Mouse (Mus musculus): ENCODE measurements around the gene Lancl1. TPM values are rescaled to one million over a fixed set of nuclear protein-coding genes. Genes with fewer than 3 reads are reported as not detected.

The Lancl1 gene
- polyA plus RNA-seq, 1 experiment from 2014 or later = 177 TPM

DNA sequence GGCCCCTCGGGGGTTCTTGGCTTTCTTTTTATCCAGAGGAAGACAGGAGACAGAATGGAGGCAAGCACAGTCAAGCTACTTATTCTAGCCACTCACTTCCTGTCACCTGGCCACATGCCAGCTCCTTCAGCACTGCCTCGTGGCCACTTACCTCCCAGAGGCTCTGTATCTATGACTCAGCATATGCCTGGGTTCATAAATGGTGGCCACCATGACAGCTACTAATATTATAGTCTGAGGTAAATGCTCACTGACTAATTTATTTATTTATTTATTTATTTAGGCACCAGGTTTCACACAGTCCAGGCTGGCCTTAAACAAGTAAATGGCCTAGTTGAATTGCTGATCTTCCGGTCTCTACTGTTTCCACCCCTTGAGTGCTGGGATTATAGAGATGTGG, 35.0 kb downstream of the Lancl1 start:
- H3K9ac ChIP-seq (replicated peaks) = no peak overlapping the region
- no peaks in the 10 kb centered on the region for H3K9me3 ChIP-seq
- peaks cover 65% of the 10 kb centered on the region for H3K36me3 ChIP-seq
- no peak overlapping the region for H3K27ac ChIP-seq (replicated peaks)
- ATAC-seq (replicated peaks) = 0 out of 2 replicates have a peak, but pooled peaks have one; percentile 26
- 66% methylated on average over 3 of the region's 3 CpGs for WGBS
- no peak overlapping the region for H3K4me3 ChIP-seq
- H3K27me3 ChIP-seq = no peaks in the 10 kb centered on the region
- H3K4me1 ChIP-seq = no peaks in the 10 kb centered on the region
- H3K4me2 ChIP-seq (replicated peaks) = no peak overlapping the region

DNA sequence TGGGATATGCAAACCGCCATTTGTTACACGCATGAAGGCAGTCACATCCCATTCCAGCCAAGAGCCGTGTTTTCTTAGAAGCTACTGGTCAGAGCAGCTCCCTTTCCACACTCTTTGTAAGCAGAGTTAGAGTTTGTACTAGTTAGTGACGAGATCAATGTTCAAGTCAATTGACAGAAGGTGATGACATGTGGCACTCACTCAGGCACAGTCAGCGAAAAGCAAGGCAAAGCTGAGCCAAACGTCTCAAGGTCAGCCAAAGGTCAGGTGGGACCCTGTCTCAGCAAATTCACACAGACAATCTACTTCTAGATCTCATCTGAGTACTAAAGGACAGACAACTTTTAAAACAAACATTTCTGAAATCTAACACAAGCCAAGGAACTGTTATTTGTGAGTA, 36.4 kb downstream of the Lancl1 start:
- Histone ChIP-seq H3K4me2 (replicated peaks) (no peak overlapping the region), H3K9ac (replicated peaks) (no peak overlapping the region), H3K27me3 (no peaks in the 10 kb centered on the region), H3K36me3 (peaks cover 53% of the 10 kb centered on the region), H3K27ac (replicated peaks) (no peak overlapping the region), H3K4me1 (no peaks in the 10 kb centered on the region), H3K4me3 (no peak overlapping the region), H3K9me3 (no peaks in the 10 kb centered on the region)
- 88% methylated on average over 6 of the region's 6 CpGs for WGBS
- no peak for ATAC-seq (replicated peaks)

DNA sequence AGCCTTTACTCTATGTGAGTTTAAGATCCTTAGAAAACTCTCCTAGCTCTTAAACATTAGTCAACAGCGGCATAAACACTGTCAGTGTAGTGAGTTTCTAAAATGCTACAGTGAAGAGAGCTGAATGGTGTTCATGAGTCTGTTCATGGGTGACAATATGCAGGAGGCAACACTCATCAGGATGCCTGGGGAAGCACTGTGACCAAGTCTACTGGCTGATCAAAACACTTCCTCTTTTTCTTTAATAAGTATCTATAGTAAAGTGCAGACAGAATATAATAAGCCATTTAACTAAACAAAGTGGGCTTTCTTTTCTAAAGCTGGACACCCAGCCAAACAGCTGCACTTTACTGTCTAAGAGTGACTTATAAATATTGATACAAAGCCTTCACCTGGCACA, 37.3 kb downstream of the Lancl1 start:
- H3K4me1 ChIP-seq = no peaks in the 10 kb centered on the region
- H3K4me2 ChIP-seq (replicated peaks) = no peak overlapping the region
- H3K27me3 ChIP-seq = no peaks in the 10 kb centered on the region
- no peak overlapping the region for H3K9ac ChIP-seq (replicated peaks)
- H3K9me3 ChIP-seq = no peaks in the 10 kb centered on the region
- WGBS = 86% methylated on average over 1 of the region's 1 CpGs
- no peak overlapping the region for H3K4me3 ChIP-seq
- H3K27ac ChIP-seq (replicated peaks) = no peak overlapping the region
- ATAC-seq (replicated peaks) = no peak
- H3K36me3 ChIP-seq = peaks cover 47% of the 10 kb centered on the region

DNA sequence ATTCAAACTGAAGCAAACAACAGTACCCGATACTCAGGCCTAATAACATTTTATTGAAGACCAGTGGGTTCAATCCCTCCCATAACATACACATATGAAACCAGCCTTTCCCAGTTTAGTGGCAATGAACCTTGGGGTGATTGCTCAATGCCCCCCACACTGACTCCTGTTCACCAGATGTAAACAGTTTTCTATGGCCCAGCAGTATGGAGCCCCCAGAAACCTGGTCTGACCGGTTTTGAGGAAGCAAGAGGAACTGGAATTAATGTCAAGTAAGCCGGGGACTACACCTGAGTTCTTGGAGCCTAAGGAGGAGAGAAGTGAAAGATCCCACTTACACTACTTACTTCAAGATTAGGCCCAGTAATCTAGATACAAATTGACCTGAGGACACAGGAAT, 38.2 kb downstream of the Lancl1 start:
- H3K9me3 ChIP-seq = no peaks in the 10 kb centered on the region
- no peak for ATAC-seq (replicated peaks)
- peaks cover 38% of the 10 kb centered on the region for H3K36me3 ChIP-seq
- no peak overlapping the region for H3K4me2 ChIP-seq (replicated peaks)
- H3K27me3 ChIP-seq = no peaks in the 10 kb centered on the region
- H3K4me1 ChIP-seq = no peaks in the 10 kb centered on the region
- no peak overlapping the region for H3K9ac ChIP-seq (replicated peaks)
- H3K27ac ChIP-seq (replicated peaks) = no peak overlapping the region
- H3K4me3 ChIP-seq = no peak overlapping the region
- WGBS = 90% methylated on average over 3 of the region's 3 CpGs

DNA sequence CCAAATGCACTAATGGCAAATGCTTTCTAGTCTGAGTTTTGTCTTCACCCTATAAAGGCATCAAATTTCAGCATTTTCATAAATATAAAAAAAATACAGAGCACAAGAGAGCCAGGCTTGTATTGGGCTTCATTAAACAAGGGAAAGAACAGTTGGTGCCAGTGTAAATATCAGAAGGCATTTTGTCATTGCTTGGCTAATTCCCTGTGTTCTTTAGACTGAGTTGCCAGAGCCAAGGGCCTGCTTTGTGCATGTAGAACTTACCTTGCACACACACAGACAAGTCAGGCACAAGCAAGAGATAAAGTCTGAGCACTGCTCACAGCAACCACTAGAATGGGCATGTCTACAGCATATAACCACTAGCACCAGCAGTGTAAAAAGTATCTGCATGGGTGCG, 40.1 kb downstream of the Lancl1 start:
- H3K36me3 ChIP-seq = peaks cover 20% of the 10 kb centered on the region
- no peaks in the 10 kb centered on the region for H3K9me3 ChIP-seq
- H3K4me1 ChIP-seq = no peaks in the 10 kb centered on the region
- no peak overlapping the region for H3K4me3 ChIP-seq
- H3K27me3 ChIP-seq = no peaks in the 10 kb centered on the region
- ATAC-seq (replicated peaks) = peak; percentile 30
- no peak overlapping the region for H3K27ac ChIP-seq (replicated peaks)
- no peak overlapping the region for H3K4me2 ChIP-seq (replicated peaks)
- whole genome bisulfite sequencing = 74% methylated on average over 1 of the region's 1 CpGs
- H3K9ac ChIP-seq (replicated peaks) = no peak overlapping the region

DNA sequence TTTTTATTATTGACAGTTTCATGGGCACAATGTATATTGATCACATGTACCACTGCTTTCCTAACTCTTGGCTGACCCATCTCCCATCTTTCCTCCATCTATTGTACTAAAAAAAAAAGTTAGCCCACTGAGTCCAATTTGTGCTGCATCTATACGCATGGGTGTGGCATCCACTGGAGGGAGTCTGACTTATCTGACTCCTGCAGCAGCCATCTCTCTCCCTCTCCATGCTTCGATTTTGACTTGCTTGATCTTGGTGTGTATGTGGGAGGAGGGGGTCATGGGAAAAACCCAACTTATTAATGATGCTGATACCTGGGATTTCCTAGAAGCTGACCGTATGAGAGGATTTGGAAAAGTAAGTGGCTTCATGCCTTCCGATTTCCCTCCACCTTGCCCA, 40.5 kb downstream of the Lancl1 start:
- H3K4me3 ChIP-seq = no peak overlapping the region
- WGBS = 95% methylated on average over 4 of the region's 4 CpGs

DNA sequence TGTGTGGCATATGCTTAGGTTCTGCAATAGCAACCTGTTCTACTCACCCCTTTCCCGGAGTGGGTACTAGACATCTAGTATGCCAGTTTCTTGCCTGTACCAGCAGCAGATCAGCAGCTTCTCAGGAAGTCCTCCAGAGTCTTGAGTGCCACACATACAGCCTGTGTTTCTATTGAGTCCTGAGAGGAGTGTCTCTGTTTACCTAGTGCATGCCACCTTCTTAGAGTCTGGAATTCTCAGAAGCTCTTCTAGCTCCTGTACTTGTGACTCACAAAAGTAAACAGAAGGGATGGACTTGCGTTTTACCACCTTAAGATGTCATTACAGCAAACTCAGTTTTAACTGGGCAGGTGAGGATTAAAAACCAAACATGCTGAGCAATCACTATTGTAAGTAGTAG, 41.9 kb downstream of the Lancl1 start:
- Histone ChIP-seq H3K9ac (replicated peaks) (no peak overlapping the region), H3K27me3 (no peaks in the 10 kb centered on the region), H3K4me3 (no peak overlapping the region), H3K36me3 (peaks cover 2% of the 10 kb centered on the region; the same call in 1 of the 2 replicates), H3K4me1 (no peaks in the 10 kb centered on the region), H3K27ac (replicated peaks) (no peak overlapping the region), H3K4me2 (replicated peaks) (no peak overlapping the region), H3K9me3 (no peaks in the 10 kb centered on the region)
- 91% methylated on average over 2 of the region's 2 CpGs for WGBS
- no peak for ATAC-seq (replicated peaks)

More for the DNA sequence above, 40.5 kb downstream of the Lancl1 start:
- Histone ChIP-seq H3K27ac (replicated peaks) (no peak overlapping the region), H3K27me3 (no peaks in the 10 kb centered on the region), H3K4me2 (replicated peaks) (no peak overlapping the region), H3K4me1 (no peaks in the 10 kb centered on the region), H3K36me3 (peaks cover 16% of the 10 kb centered on the region), H3K9me3 (no peaks in the 10 kb centered on the region), H3K9ac (replicated peaks) (no peak overlapping the region)
- no peak for ATAC-seq (replicated peaks)

DNA sequence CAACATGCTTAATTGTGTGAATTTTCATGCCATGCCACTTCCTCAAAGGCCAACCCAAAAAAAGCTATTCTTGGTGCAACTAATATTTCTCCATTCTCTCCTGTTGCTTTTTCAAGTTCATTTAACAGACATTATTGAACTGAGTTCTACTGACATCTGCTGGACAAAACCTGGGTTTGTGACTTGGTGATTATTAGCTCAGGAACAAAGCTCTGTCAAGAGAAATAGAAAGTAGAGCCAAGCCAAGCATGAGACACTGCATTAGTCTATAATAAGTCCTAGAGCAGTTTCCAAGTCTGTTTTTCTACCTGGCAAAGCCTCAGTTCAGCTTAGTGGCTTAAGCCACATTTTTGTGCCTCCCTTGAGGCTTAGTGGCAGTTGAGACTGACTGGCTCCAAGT, 45.9 kb downstream of the Lancl1 start:
- no peak for ATAC-seq (replicated peaks)
- Histone ChIP-seq H3K4me3 (no peak overlapping the region), H3K27me3 (no peaks in the 10 kb centered on the region), H3K27ac (replicated peaks) (no peak overlapping the region), H3K4me2 (replicated peaks) (no peak overlapping the region), H3K9me3 (no peaks in the 10 kb centered on the region), H3K4me1 (no peaks in the 10 kb centered on the region), H3K9ac (replicated peaks) (no peak overlapping the region), H3K36me3 (no peaks in the 10 kb centered on the region)

DNA sequence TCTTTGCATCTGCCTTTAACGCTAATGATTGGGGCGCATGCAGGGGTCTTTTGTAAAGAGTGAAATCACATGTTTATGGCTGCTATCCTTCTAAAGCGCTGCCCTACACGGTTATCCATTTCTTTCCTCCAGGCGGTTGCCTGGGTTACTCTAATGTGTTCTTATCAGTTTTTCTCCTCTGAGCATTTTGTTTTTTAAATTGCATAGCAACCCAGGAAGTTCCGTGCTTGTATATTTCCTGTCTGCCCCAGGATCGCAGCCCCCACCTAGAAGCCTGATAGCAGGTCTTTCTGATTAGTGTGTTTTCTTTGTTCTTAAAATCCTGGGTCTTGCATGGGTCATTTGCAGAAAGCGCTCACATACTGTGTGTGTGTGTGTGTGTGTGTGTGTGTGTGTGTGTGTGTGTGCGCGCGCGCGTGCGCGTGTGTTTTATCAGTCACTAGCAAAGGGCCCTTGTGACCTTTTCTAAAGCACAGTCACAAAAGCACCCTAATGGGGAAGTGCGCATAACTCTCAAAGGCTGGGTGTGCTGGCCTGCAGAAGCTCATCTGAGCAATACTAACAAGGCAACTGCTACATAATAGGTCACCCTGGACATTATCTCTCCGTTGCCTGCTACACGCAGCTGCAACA, 51.0 kb downstream of the Lancl1 start:
- Histone ChIP-seq H3K4me3 (no peak overlapping the region), H3K27ac (replicated peaks) (no peak overlapping the region), H3K4me1 (0 out of 2 replicates have a peak, but pooled peaks cover 3% of the 10 kb centered on the region), H3K36me3 (no peaks in the 10 kb centered on the region), H3K9ac (replicated peaks) (no peak overlapping the region), H3K27me3 (no peaks in the 10 kb centered on the region), H3K4me2 (replicated peaks) (no peak overlapping the region), H3K9me3 (no peaks in the 10 kb centered on the region)
- ATAC-seq (replicated peaks) = 0 out of 2 replicates have a peak, but pooled peaks have one; percentile 35
- 77% methylated on average over 18 of the region's 18 CpGs for WGBS

DNA sequence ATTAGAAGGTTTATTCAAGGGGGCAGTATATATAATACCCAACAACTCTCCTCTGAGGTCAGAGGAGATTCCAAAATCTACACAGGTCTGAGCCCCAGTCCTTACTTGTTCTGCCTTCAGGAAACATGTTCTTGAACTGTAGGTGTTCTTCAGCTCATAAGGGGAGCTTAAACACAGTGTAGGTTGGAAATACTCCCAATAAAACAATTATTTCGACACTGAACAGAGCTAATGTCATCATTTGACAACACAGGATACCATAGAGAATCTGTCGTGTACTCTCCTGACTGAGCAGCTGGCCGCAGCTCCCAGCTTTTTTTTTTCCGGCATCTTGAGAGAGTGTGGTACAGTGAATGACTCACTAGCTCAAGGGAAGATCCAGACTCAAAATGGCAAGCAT, 52.8 kb downstream of the Lancl1 start:
- ATAC-seq (replicated peaks) = no peak
- WGBS = 85% methylated on average over 4 of the region's 4 CpGs

DNA sequence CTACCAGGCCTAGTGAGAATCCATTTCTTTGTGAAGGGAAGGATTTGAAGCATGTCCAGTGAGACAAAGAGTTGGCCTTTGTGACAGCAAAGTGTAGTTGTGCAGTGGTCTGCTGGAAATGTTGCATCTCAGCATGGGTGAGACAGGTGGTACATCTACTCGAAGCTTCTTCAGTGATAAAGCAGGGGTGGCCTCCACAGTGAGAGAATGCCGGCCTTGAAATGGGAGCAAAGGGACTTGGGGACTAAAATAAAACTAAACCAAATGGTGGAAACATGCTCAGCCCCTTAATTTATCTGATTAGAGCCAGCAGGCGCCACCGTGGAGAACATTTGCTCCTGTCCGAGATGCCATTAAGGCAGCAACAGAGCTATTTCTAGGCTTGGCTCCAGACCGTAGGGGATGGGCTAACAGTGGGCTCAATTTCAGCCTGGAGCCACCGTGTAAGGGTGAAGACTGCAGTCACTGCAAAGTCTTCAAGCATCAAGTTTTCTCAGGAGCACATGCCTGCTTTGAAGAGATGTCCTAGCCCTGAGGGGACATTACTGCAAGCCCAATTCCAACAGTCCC, 53.5 kb downstream of the Lancl1 start:
- no peaks in the 10 kb centered on the region for H3K9me3 ChIP-seq
- H3K27me3 ChIP-seq = no peaks in the 10 kb centered on the region
- no peak overlapping the region for H3K4me3 ChIP-seq
- no peak overlapping the region for H3K27ac ChIP-seq (replicated peaks)
- H3K9ac ChIP-seq (replicated peaks) = no peak overlapping the region
- H3K36me3 ChIP-seq = no peaks in the 10 kb centered on the region
- WGBS = 84% methylated on average over 7 of the region's 7 CpGs
- H3K4me2 ChIP-seq (replicated peaks) = no peak overlapping the region
- H3K4me1 ChIP-seq = 0 out of 2 replicates have a peak, but pooled peaks cover 3% of the 10 kb centered on the region
- no peak for ATAC-seq (replicated peaks)

More for the DNA sequence above, 52.8 kb downstream of the Lancl1 start:
- Histone ChIP-seq H3K27ac (replicated peaks) (no peak overlapping the region), H3K9ac (replicated peaks) (no peak overlapping the region), H3K36me3 (no peaks in the 10 kb centered on the region), H3K9me3 (no peaks in the 10 kb centered on the region), H3K27me3 (no peaks in the 10 kb centered on the region), H3K4me2 (replicated peaks) (no peak overlapping the region), H3K4me3 (no peak overlapping the region), H3K4me1 (0 out of 2 replicates have a peak, but pooled peaks cover 3% of the 10 kb centered on the region)

DNA sequence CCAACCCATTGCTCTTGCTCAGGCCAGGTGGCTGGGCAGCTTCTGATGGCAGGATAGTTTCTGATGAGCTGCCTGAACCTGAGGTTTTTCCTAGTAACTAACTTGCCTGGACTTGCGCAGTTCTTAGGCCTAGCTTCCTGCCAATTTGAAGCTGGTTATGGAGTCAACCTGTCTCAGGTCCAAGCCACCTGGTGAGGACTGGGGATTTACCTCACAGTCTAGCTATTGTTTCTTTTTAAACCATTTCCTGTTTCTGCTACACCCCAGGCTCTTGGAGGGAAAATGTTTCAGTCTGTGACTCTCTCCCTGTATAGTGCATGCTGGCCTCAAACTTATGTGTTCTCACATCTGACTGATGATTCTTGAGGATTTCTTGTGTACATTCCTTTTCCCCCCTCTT, 58.5 kb downstream of the Lancl1 start:
- H3K36me3 ChIP-seq = no peaks in the 10 kb centered on the region
- 100% methylated on average over 1 of the region's 1 CpGs for WGBS
- H3K4me2 ChIP-seq (replicated peaks) = no peak overlapping the region
- H3K4me1 ChIP-seq = no peaks in the 10 kb centered on the region
- ATAC-seq (replicated peaks) = no peak
- no peaks in the 10 kb centered on the region for H3K27me3 ChIP-seq
- H3K27ac ChIP-seq (replicated peaks) = no peak overlapping the region
- H3K4me3 ChIP-seq = no peak overlapping the region
- no peak overlapping the region for H3K9ac ChIP-seq (replicated peaks)
- no peaks in the 10 kb centered on the region for H3K9me3 ChIP-seq

DNA sequence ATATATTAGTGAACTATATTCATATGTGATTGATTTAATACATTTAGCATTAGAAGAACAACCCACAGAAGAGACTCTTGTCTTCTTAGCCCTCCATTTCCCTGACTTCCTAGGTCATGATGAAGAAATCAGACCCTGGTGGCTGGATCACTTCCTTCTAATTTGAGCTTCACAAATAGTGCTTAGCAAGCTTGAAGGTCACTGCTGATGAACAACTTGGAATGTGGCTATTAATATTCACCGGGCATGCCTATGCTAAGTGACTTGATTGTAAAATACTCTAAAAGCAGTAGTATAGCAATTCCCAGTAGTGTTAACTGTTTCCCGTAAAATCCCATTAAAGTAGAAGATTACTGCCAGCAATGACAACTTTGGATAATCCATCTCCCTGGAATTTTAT, 63.2 kb downstream of the Lancl1 start:
- whole genome bisulfite sequencing = 85% methylated on average over 2 of the region's 2 CpGs
- Histone ChIP-seq H3K4me1 (no peaks in the 10 kb centered on the region), H3K4me2 (replicated peaks) (no peak overlapping the region), H3K27ac (replicated peaks) (no peak overlapping the region), H3K4me3 (no peak overlapping the region), H3K27me3 (no peaks in the 10 kb centered on the region), H3K9me3 (no peaks in the 10 kb centered on the region), H3K36me3 (no peaks in the 10 kb centered on the region), H3K9ac (replicated peaks) (no peak overlapping the region)
- ATAC-seq (replicated peaks) = no peak
